Mouse (Mus musculus) lung, postnatal 0 days (tissue): ENCODE data around the gene Man2b1. TPM values are rescaled to one million over a fixed set of nuclear protein-coding genes. Genes with fewer than 3 reads are reported as not detected.

Source experiments
- ATAC-seq: fragments of 200-750 bp; cut with Nextera tagmentation; 2 replicates; pipeline ENCODE4 v1.8.0; 2017; ENCODE audit warnings: moderate library complexity
- DNase-seq: peaks from one replicate; pipeline ENCODE4 v3.0.0-alpha.2; 2016; ENCODE audit warnings: low spot score
- H3K27ac ChIP-seq: fragments of 300-500 bp; sonication (generic); 2 replicates; pipeline ENCODE4 v1.5.1; 2014; ENCODE audit warnings: antibody characterized with exemption, mild to moderate bottlenecking, low read length, mixed read lengths
- H3K27me3 ChIP-seq: fragments of 300-500 bp; sonication (generic); replicated peaks from 2 replicates; pipeline ENCODE4 v1.6.1; 2014; ENCODE audit warnings: low read length, mixed read lengths; ENCODE audit not compliant: insufficient read depth
- H3K36me3 ChIP-seq: fragments of 300-500 bp; sonication (generic); 2 replicates; pipeline ENCODE4 v1.6.1; 2014; ENCODE audit warnings: low read length, mixed read lengths; ENCODE audit not compliant: insufficient read depth
- H3K4me1 ChIP-seq: fragments of 300-500 bp; sonication (generic); 2 replicates; pipeline ENCODE4 v1.6.1; 2014; ENCODE audit warnings: antibody characterized with exemption, low read depth, low read length, mixed read lengths; ENCODE audit not compliant: insufficient read depth
- H3K4me2 ChIP-seq: fragments of 300-500 bp; sonication (generic); replicated peaks from 2 replicates; pipeline ENCODE4 v1.6.1; 2014; ENCODE audit warnings: low read depth, mild to moderate bottlenecking, low read length, moderate library complexity, mixed read lengths
- H3K4me3 ChIP-seq: fragments of 300-500 bp; sonication (generic); 2 replicates; pipeline ENCODE4 v1.5.1; 2014; ENCODE audit warnings: low read depth, low read length
- H3K9ac ChIP-seq: fragments of 300-500 bp; sonication (generic); replicated peaks from 2 replicates; pipeline ENCODE4 v1.6.1; 2014; ENCODE audit warnings: low read depth, mild to moderate bottlenecking
- H3K9me3 ChIP-seq: fragments of 300-500 bp; sonication (generic); 2 replicates; pipeline ENCODE4 v1.6.1; 2016; ENCODE audit warnings: low read length, mixed read lengths
- CTCF ChIP-seq: IDR thresholded peaks from 2 replicates; pipeline ENCODE4 v1.5.1; 2016; ENCODE audit warnings: antibody characterized with exemption, mild to moderate bottlenecking
- EP300 ChIP-seq: IDR thresholded peaks from 2 replicates; pipeline ENCODE4 v1.6.1; 2016; ENCODE audit warnings: antibody characterized with exemption, mild to moderate bottlenecking, control low read depth
- WGBS: fragments of 180-500 bp; shearing (Covaris S2); extraction: QIAGEN DNeasy Blood & Tissue Kit; methylation state at CpG from one replicate; pipeline ENCODE4 v1.1.7; 2014; 5-methylcytosine and 5-hydroxymethylcytosine counted together
- polyA plus RNA-seq: library from polyadenylated mRNA; unstranded; fragments of >200 nt; fragmentation: Nextera tagmentation; extraction: Ambion mirVana; gene quantifications from 2 replicates; pipeline ENCODE4 v1.2.1, GENCODE M21; 2015

Man2b1 gene
- 38.4 and 40.6 TPM in 2 replicates for polyA plus RNA-seq

DNA sequence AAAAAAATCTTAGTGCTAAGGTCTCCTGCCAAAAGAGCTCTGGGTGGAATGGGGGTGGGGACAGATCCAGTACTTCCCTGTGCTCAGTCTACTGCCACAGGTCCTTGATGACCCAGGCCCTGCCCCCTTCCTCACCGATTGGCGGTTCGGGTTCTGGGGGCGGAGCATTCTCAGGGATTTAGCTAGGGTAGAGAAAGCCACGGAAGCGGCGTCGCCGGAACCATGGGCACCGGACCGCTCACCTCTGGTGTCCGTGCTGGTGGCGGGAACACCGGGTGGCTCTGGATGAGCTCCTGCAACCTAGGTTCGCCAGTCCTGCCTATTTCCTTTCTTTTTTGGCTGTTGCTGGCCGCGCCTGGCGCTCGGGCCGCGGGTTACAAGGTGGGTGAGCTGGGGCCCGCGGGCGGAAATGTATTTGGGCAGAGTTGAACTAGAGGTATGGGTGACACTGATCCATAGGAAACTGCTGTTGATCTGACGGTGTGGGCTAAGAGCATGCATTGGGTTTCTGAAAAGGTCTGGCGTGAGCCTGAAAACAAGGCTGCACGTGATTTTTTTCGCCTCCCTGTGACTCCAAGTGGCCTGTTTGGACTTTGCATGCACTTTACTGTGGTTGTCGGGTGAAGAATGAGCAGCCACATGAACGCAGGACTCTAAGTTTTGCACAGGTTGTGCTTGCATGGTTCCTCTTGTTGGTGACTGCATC, at the start of gene Man2b1:
Man2b1 (plus strand) TSS at position 163 of the 706 bp plus-strand sequence.
- H3K36me3 ChIP-seq: peaks cover 10% of the 10 kb centered on the region; the same call in 1 of the 2 replicates
- peak within 1 kb of the TSS; percentile 70 for H3K4me3 ChIP-seq
- 2% methylated on average over 30 of the region's 30 CpGs for WGBS
- peaks cover 4% of the 10 kb centered on the region for H3K4me1 ChIP-seq
- peak within 1 kb of the TSS; percentile 92 for H3K4me2 ChIP-seq
- ATAC-seq (peak; percentile 97), DNase-seq (peak; percentile 97)
- TF ChIP-seq CTCF (peak; percentile 60), EP300 (no peak)
- H3K27me3 ChIP-seq: no peaks in the 10 kb centered on the region
- H3K9ac ChIP-seq: peak within 1 kb of the TSS; percentile 75
- no peaks in the 10 kb centered on the region for H3K9me3 ChIP-seq
- peak within 1 kb of the TSS; percentile 67; the same call in 1 of the 2 replicates for H3K27ac ChIP-seq

- no peak for ATAC-seq
- no peak overlapping the region for H3K27ac ChIP-seq
These were observed 49.2 kb upstream of the Man2b1 start for GRCm38 (mm10) chr8:85033867-85034266.

GRCm38 (mm10) chr8:85034764-85035163, 48.3 kb upstream of the Man2b1 start:
- TF ChIP-seq CTCF (no peak), EP300 (no peak)
- DNase-seq: peak; percentile 95
- peaks cover 3% of the 10 kb centered on the region for H3K4me1 ChIP-seq
- H3K4me3 ChIP-seq: peak overlapping the region; percentile 26
- H3K27ac ChIP-seq: peak overlapping the region; percentile 65
- H3K4me2 ChIP-seq: peak overlapping the region; percentile 96
- WGBS: under 1% methylated on average over 13 of the region's 13 CpGs
- no peaks in the 10 kb centered on the region for H3K27me3 ChIP-seq
- no peak for ATAC-seq
- H3K9ac ChIP-seq: no peak overlapping the region
- H3K9me3 ChIP-seq: no peaks in the 10 kb centered on the region
- H3K36me3 ChIP-seq: peaks cover 7% of the 10 kb centered on the region

More at GRCm38 (mm10) chr8:85033867-85034266, 49.2 kb upstream of the Man2b1 start:
- Histone ChIP-seq H3K9ac (no peak overlapping the region), H3K4me3 (no peak overlapping the region), H3K4me1 (peaks cover 4% of the 10 kb centered on the region), H3K36me3 (peaks cover 10% of the 10 kb centered on the region), H3K4me2 (no peak overlapping the region), H3K9me3 (no peaks in the 10 kb centered on the region), H3K27me3 (no peaks in the 10 kb centered on the region)
- peak; percentile 71 for DNase-seq
- 61% methylated on average over 1 of the region's 1 CpGs for WGBS
- TF ChIP-seq CTCF (no peak), EP300 (no peak)

DNA sequence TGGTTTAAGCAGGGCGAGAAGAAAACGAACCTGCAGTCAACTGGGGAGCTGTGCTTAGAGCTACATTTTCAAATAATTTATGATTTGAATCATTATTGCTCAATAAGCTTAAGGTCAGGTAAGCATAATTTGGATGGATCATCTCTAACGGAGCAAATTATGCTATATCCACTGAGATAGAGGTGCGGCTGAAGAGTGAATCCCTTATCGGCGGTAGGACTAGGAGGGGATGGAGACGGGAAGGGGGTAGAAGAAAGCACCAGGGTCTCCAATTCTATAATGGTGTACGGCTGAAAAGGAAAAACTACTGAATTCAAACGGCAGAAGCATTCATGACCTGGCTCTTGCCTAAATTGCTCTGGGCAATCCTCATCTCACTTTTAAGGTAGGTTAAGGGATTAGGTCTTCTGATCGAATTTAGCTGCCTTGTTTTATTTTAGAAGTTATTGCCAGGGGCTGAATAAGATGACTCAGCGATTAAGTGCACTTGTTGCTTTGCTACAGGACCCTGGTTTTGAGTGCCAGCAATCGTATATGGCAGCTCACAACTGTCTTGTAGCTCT, 47.8 kb upstream of the Man2b1 start:
- H3K4me3 ChIP-seq: peak overlapping the region; percentile 81
- TF ChIP-seq CTCF (no peak), EP300 (no peak)
- 3% methylated on average over 12 of the region's 12 CpGs for WGBS
- peaks cover 3% of the 10 kb centered on the region for H3K4me1 ChIP-seq
- H3K36me3 ChIP-seq: peaks cover 3% of the 10 kb centered on the region; the same call in 1 of the 2 replicates
- peak overlapping the region; percentile 64 for H3K9ac ChIP-seq
- DNase-seq (peak; percentile 49), ATAC-seq (no peak)
- no peaks in the 10 kb centered on the region for H3K9me3 ChIP-seq
- H3K27me3 ChIP-seq: no peaks in the 10 kb centered on the region
- H3K27ac ChIP-seq: peak overlapping the region; percentile 94
- H3K4me2 ChIP-seq: peak overlapping the region; percentile 96

DNA sequence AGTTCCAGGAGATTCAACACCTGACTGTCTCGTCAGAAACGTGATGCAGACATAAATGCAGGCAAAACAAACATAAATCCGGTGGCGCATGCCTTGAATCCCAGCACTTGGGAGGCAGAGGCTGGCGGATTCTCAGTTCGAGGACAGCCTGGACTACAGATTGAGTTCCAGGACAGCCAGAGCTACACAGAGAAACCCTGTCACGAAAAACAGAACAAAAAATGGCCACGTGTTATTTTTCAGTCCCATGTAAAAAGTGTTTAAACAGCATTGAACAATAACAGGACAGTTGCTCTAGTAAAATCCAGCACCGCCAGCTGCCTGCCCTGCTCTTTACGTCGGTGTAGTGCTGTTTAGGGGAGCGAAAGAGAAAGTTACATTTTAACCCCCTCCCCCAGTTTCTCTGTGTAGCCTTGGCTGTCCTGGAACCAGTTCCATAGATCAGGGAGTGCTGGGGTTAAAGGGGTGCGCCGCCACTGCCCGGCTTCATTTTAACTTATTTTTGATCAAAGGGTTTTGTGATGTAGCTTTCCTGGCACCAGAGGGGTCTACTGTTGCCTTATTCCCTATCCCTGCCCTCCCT, 47.3 kb upstream of the Man2b1 start:
- no peaks in the 10 kb centered on the region; the same call in 1 of the 2 replicates for H3K36me3 ChIP-seq
- H3K4me2 ChIP-seq: peak overlapping the region; percentile 96
- H3K4me1 ChIP-seq: peaks cover 3% of the 10 kb centered on the region
- WGBS: under 1% methylated on average over 15 of the region's 15 CpGs
- H3K27ac ChIP-seq: peak overlapping the region; percentile 94
- no peaks in the 10 kb centered on the region for H3K9me3 ChIP-seq
- peak overlapping the region; percentile 64 for H3K9ac ChIP-seq
- DNase-seq (peak; percentile 61), ATAC-seq (peak; percentile 12; the same call in 1 of the 2 replicates)
- no peaks in the 10 kb centered on the region for H3K27me3 ChIP-seq
- TF ChIP-seq EP300: no peak
- no peak for TF ChIP-seq CTCF
- H3K4me3 ChIP-seq: peak overlapping the region; percentile 81

DNA sequence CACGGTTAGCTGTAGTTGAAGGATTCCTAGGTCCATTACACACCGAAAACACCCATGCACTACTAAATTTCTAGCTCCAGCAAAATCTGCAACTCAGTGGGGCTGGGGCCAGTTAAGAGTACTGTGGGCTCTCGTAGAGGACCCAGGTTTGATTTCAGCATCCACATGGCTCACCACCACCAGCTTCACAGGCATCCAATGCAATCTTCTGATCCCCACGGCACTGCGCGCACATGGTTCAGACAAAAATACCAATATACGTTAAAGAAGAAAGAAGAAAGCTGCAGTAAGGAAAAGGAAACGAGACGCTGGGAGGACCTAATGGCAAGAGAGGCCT, 46.7 kb upstream of the Man2b1 start:
- Histone ChIP-seq H3K4me1 (peaks cover 3% of the 10 kb centered on the region), H3K27ac (peak overlapping the region; percentile 94), H3K9ac (peak overlapping the region; percentile 64), H3K4me2 (peak overlapping the region; percentile 96), H3K36me3 (no peaks in the 10 kb centered on the region; the same call in 1 of the 2 replicates), H3K4me3 (peak overlapping the region; percentile 81), H3K27me3 (no peaks in the 10 kb centered on the region), H3K9me3 (no peaks in the 10 kb centered on the region)
- TF ChIP-seq CTCF (no peak), EP300 (no peak)
- 2% methylated on average over 9 of the region's 9 CpGs for WGBS
- no peak for DNase-seq
- peak; percentile 18 for ATAC-seq
